Mouse (Mus musculus): Measurements from ENCODE around the gene Unc5a.

GRCm38 (mm10) chr13:54954745-54955144, 5.5 kb downstream of the Unc5a start:
- no peak for TF ChIP-seq CTCF (IDR thresholded peaks at IDR 0.05; ENCODE audit: low read depth, low read length)
- TF ChIP-seq TAL1 (conservative IDR thresholded peaks at IDR 0.05; ENCODE audit: low read depth, low read length): no peak
